Mouse (Mus musculus): ENCODE results near the gene Trp53tg5. TPM values are rescaled to one million over a fixed set of nuclear protein-coding genes. Genes with fewer than 3 reads are reported as not detected.

Trp53tg5 gene
- total RNA-seq (2015) = not detected in 2 replicates
- not detected in 2 replicates for total RNA-seq (2017)

DNA sequence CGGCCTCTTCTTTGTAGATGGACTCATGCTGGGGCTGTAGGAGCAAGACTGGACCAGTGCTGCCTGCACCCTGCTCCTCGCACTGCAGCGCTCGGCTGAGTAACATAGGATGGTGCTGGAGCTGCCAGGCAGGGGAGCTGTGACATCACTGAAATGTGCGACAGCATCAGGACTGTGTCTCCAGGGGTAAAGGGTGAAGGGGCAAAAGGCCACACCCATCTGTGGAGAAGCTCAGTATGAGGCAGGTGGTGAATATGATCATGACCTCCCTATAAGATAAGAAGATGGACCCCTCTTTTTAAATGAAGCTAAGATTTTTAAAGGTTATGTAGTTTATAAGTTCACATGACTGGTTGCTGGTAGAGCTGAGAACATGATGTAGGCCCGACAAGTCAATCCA is at the start of gene Trp53tg5:
Gene Trp53tg5 (minus strand): TSS at position 101 of the 400 bp plus-strand sequence.
- ATAC-seq (replicated peaks; ENCODE audit: poor library complexity) = no peak

DNA sequence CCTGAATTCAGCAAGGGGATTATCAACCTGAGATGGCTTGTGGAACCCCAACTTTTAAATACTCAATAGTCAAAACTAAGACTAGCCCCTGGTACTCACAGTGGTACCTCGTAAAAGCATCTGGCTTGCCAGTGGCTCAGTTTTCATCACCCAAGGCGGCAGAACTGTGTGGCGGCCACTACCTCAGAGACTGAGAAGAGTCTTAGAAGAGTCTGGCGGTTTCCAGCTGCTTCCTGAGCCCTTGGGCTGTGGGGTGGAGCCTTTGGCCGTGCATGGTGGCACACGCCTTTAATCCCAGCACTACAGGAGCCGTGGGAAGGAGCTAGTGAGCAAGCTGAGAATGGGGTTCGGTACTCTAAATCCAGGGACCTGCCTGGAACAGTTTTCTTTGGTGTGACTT is 48.8 kb upstream of the Trp53tg5 start:
- ATAC-seq (replicated peaks; ENCODE audit: poor library complexity) = peak; percentile 44

DNA sequence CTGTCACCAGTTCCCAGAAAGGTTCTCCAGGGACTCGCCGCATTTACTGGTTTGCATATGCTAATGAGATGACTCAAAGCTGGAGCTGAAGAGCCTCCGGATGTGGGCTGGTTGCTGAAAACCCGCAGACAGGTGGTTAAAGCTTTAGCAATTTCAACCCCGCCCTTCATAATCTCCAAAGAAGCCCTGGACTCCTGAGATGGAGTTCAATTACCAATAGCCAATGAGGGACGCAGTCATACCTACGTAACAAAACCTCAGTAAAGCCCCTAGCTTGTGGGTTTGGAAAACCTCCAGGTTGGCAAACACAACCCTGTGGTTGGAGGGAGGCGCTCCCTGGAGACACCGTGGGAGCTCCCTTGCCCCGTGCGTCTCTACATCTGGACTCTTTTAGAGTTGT is 48.3 kb upstream of the Trp53tg5 start:
- ATAC-seq (replicated peaks; ENCODE audit: poor library complexity) = peak; percentile 78

DNA sequence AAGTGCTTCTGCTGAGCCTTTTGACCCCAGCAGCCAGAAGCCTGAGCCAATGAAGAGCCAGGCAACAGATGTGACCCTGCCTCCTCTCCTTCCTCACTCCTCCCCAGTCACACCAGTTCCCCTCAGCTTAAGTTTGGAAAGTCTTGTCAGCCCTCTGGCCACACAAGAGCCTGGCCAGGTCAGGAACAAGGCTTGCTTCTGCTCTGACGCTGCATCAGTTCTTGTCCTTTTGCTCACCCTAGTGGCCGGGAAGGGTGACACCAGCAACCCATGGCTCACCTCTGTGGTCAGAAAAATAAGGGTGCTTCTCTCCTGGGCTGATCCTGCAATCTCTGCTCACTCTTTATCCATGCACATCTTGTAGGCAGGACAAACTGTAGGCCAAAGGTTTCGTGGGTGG is 47.3 kb upstream of the Trp53tg5 start:
- peak; percentile 78 for ATAC-seq (replicated peaks; ENCODE audit: poor library complexity)

DNA sequence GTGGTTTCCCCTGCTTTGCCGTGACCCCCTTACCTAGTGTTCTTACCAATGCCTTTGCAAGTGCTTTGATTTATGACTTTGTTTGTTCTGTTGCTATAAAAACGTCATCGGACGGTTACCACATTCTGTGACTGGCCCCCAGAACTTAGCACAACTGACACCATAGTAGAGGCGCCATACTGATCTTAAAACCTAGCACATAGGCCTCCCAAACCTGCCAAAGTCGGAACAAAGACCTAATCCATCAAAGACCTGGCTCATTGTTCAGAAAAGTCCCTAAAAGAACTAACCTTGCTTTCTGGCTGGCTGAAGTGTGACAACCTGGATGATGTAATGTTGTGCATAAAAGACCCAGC is 45.6 kb upstream of the Trp53tg5 start:
- ATAC-seq (replicated peaks; ENCODE audit: poor library complexity) = no peak

DNA sequence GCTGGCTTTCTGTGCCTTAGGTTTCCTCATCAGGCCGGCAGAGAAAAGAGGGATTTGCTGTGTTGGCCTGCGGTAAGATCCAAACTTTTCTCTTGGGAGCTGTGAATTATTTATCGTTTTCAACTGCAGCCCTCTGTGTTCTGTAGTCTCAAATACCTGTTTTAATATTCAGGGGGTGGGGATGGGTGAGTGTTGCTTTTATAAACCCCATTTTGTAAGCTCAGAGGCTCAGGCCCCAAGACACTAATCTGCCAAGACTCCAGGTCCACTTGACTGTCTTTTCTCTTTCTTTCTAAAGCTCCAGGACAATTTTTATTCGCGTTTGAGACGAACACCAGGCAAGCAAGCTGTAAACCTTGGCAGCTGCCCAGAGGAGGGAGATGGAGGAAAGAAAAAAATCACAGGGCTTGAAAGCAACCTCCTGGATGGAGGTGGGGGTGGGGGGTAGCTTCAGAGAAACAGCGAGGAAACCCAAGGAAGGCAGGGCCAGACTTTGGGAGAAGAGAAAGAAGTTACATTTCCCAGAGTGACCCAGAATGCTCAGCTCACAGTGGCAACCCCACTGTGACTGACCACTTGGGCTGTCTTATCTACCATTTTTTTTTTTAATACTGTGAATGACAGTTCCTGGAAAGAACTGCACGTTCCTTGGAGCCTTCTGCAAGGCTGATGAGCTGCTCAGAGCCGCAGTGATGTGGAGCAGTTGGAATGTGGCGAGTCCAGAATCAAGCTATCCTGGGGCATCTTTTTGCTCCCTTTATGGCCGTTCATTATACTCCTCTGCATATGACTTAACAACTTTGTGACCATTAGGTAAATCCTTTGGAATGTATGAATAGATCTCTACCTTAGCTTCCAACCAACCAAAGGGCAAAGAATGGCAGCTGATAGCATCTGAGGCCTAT is 45.0 kb upstream of the Trp53tg5 start:
- ATAC-seq (replicated peaks; ENCODE audit: poor library complexity) = no peak

DNA sequence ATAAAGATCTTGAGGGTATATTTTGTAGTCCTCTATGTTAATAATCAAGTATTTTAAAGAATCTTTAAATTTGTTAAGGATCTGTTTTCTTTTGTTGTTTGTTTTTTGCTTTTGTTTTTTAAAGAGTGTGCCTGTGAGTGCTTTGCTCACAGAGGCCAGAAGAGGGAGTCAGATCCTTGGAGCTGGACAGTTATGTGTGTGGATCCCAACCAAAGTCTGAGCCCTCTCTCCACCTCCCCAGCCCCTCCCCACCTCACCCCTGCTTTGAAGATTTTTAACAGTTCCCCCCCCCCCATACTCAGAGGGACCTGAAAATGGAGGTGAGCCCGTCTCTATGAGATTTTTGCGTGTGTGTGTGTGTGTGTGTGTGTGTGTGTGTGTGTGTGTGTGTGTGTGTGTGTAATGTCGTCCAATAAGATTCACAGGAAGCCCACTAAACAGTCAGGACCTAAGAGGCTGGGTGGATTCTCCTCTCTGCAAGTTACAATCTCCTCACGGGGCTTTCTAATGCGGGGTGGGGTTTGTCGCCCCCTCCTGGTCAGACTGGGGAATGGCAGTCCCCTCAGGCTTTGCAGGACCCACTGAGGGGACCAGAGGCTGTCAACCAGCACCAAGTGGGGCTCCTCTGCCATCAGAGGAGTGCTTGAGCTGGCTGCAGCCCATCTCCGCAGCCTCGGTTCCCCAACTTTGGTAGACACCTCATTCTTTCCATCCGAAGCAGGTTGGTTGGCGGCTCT is 44.1 kb upstream of the Trp53tg5 start:
- peak; percentile 61 for ATAC-seq (replicated peaks; ENCODE audit: poor library complexity)

DNA sequence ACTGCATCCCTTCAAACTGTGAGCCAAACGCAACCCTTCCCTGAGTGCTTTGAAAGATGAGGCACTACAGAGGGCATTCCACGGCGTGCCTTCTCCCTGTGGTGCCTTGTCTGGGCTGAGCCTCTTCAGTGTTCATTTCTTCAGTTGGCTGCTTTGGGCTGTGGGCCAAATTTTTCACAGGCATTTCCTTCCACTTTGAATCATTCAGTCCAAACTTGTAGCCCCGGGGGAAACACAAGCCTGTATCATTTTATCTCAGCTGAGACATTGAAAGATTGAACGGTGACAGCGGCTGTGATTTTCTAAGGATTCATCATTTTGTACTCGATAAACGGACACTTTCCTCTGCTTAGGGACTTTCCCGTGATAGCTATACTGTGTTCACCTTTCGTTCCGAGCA is 43.1 kb upstream of the Trp53tg5 start:
- ATAC-seq (replicated peaks; ENCODE audit: poor library complexity) = no peak

DNA sequence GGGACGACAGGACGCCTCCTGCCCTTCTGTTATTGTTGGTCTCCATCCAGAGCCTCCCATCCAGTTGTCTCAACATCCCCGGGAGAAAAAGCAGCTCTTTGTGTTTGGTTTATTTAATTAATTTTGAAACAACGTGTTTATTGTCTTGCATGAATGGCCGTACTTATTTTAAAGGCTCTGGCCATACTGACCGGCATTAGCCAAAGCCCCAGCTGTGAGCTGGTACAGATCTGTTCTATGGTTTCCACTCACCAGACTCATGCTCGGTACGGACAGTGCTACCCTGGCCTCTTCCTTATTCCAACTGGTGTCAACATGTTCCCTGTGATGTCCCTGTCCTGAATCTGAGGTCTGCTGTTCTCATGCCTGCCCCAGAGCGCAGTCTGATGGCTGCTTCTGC is 42.4 kb upstream of the Trp53tg5 start:
- ATAC-seq (replicated peaks; ENCODE audit: poor library complexity) = no peak

DNA sequence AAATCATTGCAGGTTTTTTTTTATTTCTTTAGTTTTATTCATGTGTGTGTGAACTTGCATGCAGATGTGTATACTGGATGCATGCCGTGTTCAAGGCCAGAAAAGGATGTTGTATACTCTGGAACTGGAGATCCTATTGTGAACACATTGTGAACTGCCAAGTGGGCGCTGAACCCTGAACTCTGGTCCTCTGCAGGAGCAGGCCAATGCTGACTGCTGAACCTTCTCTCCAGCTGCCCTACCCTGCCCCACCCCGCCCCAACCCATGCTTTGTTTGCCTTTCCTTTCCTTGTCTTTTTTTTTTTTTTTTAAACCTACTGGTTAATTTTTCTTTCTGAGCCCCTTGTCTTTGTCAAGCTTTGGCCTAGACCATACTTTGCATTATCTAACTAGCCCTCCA is 41.4 kb upstream of the Trp53tg5 start:
- no peak for ATAC-seq (replicated peaks; ENCODE audit: poor library complexity)

DNA sequence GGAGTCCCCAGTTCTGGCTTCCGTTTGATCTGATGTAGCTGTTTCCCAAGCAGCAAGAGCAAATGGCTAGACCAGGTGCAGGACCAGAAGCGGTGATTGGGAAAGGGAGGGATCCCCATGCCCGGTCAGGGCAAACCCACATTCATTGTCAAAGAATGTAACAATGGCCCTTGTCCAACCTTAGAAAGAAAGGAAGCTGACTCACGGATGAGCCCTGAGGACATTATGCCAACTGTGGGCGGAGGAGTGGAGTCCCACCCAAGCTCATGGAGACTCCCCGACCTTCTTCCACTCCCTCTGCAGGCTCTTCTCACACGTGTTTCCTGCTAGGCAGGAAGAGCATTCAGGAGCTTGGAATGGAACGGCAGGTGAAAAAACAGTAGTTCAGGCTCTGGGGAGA is 39.9 kb upstream of the Trp53tg5 start:
- no peak for ATAC-seq (replicated peaks; ENCODE audit: poor library complexity)

DNA sequence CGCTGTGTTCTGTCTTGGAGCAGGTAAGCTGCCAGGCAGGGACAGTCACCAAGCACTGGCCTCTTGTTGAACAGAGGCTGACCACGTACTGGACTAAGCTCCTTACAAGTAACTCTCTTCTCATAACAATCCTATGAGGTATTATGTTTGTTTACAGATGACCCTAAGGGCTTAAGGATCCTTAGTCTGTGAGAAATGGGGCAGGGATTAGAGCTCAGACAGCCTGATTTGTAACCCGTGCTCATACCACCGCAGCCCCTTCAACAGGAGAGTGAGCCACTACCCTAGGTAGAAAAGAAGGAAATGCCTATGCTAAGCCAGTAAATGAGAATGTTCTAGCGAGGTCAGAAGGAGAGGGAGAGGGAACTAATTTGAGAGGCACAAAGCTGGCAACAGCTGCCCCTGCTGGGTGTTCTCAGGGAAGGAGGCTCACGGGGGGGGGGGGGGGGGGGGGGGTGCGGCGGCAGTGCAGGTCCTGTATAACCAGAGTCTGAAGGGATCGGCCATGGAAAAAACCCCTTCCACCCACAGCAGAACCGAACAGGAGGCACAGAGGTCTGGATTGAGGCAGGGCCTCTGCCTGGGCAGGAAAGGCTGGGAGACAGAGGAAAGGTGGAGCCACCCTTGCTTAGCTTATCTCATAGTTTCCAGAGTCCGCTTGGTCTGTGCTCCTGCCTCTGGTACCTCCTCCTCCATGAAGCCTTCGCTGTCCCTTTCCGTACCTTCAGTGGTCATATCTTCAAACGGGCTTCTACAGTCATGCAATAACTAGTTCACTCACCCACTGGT is 38.8 kb upstream of the Trp53tg5 start:
- ATAC-seq (replicated peaks; ENCODE audit: poor library complexity) = peak; percentile 39; the same call in 1 of the 2 replicates

DNA sequence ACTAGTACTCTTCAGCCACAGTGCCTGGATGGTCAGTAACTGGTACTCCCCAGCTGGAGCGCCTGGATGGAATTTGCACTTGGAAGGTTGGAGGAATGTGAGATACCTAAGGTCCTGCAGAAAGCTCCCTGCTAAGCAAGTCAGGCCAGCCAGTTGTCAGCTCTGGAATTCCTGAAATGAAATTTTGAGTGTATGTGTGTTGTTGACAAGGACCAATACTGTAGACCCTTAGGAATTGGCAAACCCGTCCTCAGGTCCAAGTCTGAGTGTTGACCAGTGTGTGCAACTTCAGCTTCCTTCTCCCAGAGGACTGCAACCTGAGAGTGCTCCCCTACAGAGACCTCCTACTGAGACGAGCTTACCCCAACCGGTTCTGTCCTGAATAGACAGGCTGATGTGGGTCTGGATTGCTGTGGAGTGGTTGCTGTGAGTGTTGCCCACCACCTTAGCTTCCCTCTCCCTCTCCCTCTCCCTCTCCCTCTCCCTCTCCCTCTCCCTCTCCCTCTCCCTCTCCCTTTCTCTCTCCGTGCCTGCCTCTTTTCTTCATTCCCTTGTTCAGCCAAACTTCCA is 37.2 kb upstream of the Trp53tg5 start:
- ATAC-seq (replicated peaks; ENCODE audit: poor library complexity) = no peak

DNA sequence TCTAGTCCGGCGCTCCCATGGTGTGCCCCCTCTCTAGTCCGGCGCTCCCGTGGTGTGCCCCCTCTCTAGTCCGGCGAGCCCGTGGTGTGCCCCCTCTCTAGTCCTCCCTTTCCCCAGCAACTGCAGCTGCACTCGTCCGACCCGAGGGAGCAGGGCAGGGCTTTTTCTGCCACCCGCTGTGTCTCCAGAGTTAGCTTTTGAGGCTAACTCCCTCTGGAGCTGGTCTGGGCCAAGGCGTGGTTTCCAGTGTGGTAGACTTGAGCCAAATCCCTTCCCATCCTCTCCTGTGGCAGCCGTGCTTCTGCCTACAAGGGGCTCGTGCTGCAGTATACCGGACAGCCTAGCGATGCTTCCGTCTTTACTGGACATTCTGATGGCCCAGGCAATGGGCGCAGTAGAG is 34.3 kb upstream of the Trp53tg5 start:
- no peak for ATAC-seq (replicated peaks; ENCODE audit: poor library complexity)

DNA sequence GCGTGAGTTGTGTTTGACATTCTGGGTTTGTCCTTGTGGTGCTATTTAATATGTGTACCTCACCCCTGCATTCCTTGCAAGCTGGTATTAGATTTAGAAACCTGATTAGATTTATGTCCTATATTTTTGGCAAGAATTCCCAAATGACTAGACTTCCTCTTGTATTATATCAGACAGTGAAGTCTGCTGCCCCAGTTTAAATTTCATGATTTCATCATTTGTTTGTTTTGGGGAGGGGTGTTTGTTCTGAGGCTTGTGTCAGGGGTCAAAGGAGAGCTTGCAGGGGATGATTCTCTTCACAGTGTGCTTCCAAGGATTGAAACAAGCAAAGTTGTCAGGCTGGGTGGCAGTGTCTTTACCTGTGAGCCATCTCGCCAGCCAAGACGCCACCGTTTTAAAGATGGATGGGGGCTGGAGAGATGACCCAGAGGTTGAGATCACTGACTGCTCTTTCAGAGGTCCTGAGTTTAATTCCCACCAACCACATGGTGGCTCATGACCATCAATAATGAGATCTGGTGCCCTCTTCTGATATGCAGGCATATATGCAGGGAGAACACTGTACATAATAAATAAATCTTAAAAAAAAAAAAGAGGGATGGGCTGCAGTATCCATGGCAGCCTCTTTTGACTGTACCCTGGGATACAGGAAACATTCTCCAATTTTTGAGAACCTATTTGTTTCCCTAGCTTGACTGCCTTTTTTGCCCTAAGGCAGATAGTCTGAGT is 32.3 kb upstream of the Trp53tg5 start:
- ATAC-seq (replicated peaks; ENCODE audit: poor library complexity) = no peak

DNA sequence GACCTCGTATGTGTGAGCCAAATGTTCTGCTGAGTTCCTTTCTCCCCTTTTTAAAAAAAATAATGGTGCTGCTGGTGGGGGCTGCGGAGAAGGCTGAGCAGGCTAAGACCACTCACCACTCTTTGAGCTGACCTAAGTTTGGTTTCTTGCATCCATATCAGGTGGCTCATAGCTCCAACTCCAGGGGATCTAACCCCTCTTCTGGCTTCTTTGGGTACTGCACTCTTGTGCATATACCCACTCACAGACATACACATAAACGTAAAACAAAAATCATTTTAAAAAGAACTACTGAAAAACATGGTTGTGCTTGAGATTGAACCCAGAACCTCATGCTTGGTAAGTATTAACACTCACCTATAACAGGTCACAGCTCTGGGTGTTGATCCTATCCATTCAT is 31.4 kb upstream of the Trp53tg5 start:
- no peak for ATAC-seq (replicated peaks; ENCODE audit: poor library complexity)

DNA sequence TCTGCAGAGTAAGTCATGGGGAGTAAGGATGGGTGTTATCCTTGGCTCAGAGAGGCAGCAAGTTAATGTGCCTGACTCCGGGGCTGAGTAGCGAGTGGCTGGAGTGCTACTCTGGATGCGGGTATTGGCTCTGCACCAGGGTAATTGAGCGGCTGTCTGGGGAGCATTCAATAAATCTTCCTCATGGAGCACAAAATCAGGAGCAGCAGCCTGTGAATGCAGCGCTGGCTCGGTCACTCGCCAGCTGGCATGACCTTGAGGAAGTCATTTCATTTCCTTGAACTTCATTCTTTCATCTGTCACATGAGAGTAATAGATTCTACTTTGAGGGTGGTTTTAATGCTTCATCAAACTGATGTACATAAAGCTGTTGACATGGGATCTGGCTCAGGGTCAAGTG is 27.0 kb upstream of the Trp53tg5 start:
- no peak for ATAC-seq (replicated peaks; ENCODE audit: poor library complexity)

DNA sequence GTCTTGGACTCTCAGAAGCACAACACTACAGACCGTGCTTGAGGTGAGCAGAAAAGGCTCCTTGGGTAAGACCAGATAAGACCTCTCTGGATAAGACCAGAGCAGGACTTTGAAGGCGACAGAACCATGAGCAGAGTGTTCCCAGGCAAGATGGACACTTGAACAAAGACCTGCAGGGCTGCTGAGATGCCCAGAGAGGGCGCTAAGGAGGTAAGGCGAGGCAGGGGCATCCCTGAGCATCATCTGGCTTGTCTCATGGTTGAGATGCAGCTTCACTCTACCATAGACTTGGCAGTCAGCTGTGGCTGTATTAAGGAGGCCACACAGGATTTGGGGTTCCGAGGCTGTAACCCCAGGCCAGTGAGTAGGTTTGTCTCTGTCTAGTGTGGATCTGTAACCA is 25.8 kb upstream of the Trp53tg5 start:
- ATAC-seq (replicated peaks; ENCODE audit: poor library complexity) = no peak

DNA sequence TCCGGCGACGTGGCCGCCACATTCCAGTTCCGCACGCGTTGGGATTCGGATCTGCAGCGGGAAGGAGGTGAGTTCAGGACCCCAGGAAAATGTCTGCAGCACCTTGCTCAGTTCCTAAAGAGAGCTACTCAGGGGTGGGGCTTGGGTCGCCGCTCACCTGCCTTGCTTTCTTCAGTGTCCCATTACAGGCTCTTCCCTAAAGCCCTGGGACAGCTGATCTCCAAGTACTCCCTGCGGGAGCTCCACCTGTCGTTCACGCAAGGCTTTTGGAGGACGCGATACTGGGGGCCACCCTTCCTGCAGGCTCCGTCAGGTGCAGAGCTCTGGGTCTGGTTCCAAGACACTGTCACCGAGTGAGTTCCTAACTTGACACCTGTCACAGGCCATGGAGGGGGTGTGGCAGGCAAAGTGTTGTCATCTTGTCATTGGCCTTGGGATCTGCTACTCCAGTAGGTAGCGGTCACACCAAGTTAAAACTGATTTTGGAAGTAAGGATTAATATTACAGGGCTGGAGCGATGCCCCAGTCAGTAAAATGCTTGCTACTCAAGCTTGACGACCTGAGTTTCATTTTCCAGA is 24.3 kb upstream of the Trp53tg5 start:
- ATAC-seq (replicated peaks; ENCODE audit: poor library complexity) = peak; percentile 13; the same call in 1 of the 2 replicates
